Mouse (Mus musculus) 3T3-L1 (cell line): Measurements from ENCODE around the gene Rcor2.

ENCODE experiments used
- DNase-seq: peaks from one replicate; pipeline ENCODE4 v3.0.0-alpha.2; 2015; ENCODE audit warnings: low read depth, low spot score

Gene Rcor2

GRCm38 (mm10) chr19:7291958-7292709 lies 25.0 kb downstream of the Rcor2 start:
- peak; percentile 58 for DNase-seq

- no peak for DNase-seq
Measured at GRCm38 (mm10) chr19:7294098-7294876, 27.2 kb downstream of the Rcor2 start.

DNA sequence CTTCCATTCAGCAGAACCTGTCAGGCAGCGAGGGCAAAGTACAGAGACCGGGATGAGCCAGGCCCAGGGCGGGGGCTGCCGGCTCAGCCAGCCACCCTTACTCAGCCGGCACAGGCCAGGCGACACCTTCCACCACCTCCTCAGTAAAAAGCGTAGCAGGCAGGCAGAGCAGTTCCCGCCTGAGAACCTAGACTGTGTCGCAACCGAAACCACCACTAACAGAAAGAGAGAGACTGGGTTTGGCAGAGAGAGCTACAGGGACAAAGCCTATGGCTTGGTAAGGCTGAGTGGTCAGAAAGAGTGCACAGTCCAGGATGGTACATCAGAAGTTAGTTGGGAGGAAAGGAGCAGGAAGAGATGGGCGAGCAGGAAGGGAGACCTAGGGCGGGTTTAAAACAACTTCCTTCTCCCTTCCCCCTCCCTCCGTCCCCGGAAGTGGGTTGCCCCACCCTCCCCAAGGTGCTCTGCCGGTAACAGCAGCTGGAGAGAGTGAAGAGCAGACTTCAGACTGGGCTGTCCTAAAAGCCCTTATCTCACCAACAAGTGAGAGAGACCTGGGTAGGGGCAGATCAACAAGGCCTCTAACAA lies 28.0 kb downstream of the Rcor2 start:
- DNase-seq = no peak

DNA sequence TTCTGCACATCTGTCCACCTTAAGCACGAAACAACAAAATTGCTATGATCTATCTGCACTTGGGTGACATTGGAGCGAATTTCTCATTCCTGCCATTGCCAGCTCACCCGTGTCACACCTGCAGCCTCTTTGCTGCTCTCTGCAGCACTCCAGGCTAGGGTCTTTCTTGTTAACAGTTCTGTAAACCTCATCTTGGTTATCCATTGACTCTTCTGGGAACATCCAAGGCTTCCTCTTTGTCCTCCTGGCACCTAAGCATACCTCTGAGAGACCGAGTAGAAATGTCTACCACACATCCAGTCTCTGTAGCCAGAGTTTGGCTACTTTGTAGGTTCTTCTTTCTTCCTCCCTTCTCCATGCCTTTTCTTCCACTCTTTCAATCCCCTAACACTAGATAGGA lies 28.8 kb downstream of the Rcor2 start:
- DNase-seq = no peak

DNA sequence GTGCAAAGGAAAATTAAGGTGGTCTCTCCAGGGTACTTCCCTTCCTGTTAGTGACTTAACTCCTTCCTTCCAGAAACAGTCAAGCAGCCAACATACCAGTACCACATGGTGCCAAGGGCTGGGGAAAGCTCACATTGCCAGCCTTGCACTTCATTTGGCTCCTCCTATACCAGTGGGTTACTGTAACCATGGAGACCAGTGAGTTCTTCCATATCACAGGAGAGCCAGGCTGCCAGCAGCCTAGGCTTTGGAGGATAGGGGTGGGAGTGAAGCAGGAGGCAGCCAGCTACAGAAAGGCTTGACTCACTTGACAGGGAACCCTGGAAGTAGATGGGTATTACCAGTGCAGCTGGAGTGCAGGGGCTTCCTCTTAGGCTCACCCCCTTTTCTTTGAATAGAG lies 31.9 kb downstream of the Rcor2 start:
- no peak for DNase-seq

DNA sequence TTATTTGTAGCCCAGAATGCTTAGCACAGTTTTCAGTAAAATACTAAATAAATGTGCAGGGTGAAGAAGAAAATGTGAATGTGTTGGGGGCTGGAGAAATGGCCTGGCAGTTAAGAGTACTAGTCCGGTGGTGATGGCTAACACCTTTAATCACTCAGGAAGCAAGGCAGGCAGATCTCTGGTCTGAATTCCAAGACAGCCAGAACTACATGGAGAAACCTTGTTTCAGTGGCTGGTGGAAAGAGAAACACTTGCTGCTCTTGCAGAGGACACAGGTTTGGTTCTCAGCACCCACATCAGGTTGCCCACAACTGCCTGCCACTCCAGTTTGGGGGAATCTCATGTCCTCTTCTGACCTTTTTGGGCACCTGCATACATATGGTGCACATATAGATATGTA lies 33.0 kb downstream of the Rcor2 start:
- DNase-seq = no peak

- DNase-seq = peak; percentile 93
Measured at GRCm38 (mm10) chr19:7301647-7302492, 34.7 kb downstream of the Rcor2 start.

DNA sequence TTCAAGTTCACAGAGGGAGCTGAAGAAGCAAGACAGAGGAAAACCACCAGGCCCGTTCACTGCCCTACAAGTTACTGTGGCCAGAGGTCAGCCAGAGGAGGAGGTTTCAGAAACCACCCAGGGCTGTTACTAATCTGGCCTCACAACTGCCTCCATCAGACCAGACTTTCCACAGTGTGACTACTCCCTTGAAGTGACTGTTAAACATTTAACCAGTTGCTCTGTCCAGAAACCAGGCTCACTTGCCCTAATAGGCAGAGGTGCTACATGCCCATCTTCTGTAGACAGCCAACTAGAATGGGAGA lies 35.3 kb downstream of the Rcor2 start:
- DNase-seq = peak; percentile 81

DNA sequence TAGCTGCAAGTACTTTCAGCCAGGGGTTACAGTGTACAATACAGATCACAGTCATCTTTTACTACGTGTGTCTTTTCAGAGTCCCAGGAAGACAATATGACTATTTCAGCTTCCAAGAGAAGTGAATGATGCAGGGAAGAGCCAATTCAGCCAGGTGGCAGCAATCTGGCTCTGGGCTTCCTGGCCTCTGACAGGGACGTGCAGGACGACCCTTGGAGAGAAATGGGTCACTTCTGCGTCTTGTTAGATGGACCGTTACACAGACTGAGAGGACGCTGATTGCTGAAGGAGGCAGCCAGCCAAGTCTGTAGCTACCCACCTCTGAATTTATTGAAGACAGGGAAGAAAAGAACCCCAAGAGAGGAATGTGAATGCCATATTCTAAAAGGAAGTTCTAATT lies 36.7 kb downstream of the Rcor2 start:
- no peak for DNase-seq

DNA sequence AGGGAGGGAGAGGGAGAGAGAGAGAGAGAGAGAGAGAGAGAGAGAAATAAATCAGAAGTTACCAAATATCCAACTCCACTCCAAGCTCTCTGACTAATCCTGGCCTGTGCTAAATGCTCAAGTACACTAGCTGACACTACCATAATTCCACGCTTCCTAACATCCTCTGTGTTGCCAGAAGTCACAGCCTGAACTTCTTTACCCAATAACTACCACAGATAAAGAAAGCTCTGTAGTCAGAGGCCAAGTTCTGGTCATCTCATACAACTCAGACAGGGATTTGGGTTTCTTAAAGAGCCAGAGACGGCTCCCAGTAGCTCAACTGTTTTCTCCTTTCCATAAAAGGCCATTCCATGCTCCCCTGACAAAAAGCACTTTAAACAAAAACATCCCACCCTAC lies 37.7 kb downstream of the Rcor2 start:
- peak; percentile 53 for DNase-seq

DNA sequence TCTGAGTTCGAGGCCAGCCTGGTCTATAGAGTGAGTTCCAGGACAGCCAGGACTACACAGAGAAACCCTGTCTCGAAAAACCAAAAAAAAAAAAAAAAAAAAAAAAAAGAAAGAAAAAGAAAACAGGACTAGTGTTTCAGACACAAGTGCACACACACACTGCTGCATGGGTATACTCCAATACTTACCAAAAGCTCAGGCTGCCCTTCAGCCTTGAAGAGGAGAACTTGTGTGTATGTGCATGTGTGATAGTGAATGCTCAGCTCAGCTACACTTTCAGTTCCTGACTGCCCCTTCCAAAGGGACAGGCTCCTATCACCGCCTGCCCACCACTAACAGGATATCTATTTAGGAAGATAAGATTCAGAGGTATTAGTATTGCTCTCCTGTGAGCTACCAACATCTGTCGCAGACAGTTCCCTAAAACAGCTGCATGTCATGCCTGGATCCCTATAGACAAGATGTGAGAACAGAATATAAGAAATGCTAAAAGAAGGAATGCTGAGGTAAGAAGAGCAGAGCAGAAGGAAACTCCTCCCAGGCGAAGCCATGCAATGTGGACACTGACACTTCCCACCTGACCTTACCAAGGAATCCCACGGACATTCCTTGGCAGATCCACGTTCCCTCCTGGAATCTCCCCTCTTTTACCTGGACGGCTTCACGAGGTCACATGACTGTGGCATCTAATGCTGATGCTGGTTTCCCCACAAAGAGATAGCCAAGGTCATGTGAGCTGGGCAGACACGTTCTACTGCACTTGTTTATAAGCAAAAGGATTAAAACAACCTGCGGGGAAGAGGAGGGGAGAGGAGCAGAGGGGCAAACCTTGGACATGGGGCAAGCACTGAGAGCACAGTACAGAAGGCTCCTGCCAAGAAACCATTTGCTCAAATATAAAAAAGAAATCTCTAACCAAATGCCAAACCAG lies 38.5 kb downstream of the Rcor2 start:
- DNase-seq = no peak

- peak; percentile 46 for DNase-seq
Measured at GRCm38 (mm10) chr19:7306968-7307367, 39.8 kb downstream of the Rcor2 start.

GRCm38 (mm10) chr19:7307995-7308770 lies 41.1 kb downstream of the Rcor2 start:
- no peak for DNase-seq

DNA sequence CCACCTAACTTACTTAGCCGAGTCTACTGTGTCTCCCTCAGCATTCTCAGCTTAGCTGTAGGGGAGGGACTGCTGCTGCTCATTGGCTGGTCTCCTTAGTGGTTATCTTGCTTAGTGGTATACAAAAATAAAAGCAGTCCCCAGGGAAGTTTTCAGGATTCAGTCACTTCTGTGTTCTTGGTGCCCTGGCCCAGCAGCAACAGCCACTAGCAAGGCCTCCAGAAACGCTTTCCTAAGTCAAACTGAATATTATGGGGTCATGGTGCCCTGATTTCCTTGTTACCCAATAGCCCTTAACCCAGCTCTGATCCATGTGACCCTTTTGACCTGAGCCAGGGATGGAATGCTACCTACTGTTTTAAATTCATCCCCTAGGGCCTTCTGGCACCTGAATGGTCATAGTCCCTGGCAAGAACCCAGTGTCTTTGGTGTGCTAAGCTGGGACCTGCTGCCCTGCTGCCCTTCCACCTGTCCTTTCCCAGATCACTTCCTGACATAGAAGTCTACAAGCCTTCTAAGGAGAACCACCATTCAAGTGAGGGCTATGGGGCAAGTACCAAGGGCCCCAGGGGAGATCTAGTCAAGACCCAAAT lies 42.7 kb downstream of the Rcor2 start:
- DNase-seq = no peak

DNA sequence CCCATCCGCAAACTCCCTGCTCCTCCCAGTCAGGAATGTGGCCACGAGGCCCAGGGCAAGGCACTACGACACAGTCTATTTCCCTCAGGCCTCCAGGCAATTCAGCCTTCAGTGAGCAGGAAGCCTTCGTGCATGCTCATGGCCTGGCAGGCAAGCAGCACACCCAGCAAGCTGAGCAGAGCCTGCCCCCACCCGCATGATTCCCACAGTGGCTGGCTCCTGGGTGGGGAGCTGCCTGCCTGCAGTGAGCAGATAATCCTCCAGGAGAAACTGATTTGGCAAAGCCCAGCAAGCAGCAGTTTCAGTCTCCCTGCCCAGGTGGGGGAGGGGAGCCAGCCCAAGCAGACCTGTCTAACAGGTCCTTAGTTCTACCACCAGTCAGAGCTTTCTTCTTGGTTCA lies 43.6 kb downstream of the Rcor2 start:
- DNase-seq = peak; percentile 67

DNA sequence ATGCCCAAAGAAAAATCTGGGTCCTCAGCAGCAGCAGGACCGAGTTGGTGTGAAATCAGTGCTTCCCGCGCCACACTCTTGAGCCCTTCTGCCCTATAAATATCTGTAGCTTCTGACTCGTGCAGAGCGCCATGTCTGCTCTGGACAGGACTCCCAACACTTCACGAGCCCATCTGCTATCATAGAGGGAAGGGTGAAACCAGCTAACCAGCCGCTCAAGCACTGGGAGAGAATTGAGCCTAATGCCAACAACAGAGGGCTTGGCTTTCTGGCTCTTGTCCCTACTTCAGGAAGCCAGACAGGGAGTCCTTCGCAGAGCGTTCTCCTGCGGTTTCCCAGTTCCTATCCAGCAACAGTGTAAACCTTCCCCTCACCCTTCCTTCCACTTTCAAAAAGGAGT lies 44.2 kb downstream of the Rcor2 start:
- peak; percentile 31 for DNase-seq

DNA sequence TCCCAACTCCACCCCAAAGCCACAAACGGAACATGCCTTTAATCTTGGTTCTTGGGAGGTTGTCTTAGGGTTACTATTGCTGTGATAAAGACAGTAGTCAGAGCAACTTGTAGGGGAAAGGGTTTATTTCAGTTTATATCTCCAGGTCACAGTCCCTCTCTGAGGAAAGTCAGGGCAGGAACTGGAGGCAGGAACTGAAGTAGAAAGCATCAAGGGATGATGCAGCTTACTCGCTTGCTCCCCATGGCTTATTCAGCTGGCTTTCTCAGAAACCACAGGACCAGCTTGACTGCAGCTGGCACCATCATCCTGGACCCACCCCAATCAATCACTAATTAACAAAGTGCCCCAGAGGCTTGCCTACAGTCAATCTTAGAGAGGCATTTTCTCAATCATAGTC lies 46.5 kb downstream of the Rcor2 start:
- no peak for DNase-seq

DNA sequence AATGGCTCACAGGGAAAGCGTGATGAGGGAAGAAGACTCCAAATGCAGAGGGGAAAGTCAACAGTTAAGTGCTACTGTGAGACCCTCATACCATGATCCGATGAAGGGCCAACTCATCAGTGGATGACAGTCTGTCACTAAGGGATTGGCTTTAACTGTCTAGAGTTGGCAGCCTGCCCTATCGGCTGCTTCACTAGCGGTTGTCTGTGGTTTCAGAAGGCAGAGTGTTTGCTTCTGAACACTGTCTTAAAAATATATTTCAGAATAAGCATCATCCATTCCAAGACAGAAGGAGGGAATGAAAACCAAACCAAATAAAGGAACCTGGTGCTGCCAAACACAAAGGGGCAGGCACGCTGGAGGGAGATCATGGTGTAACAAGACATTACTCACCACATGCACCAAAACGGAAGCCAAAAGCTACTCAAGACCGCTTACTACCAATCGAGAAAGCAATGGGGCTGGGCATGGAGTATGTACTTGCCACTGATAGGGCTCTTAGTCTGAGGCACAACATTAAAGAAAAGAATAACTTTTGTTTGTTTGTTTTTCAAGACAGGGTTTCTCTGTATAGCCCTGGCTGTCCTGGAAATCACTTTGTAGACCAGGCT lies 48.0 kb downstream of the Rcor2 start:
- DNase-seq = no peak

DNA sequence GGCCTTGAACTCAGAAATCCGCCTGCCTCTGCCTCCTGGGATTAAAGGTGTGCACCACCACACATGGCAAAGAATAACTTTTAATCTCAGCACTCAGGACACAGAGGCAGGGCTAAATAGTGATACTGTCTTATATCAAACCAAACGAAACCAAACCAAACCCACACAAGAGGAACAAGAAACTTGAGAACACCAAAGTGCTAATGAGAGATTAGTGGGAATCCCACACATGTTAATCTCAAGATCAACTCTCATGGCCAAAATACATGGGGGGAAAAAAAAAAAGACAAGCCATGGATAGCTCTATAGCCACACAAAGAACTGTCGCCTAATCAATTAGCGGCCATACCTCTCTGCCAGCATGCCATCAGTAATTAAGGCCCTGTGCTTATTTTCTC lies 48.5 kb downstream of the Rcor2 start:
- DNase-seq = no peak
